Mouse (Mus musculus) C2C12 (cell line): ENCODE results near the gene Zfp524.

ENCODE experiments used
- CTCF ChIP-seq: IDR thresholded peaks from one replicate; pipeline ENCODE4 v1.5.1; 2011; ENCODE audit not compliant: control insufficient read depth, insufficient read depth, insufficient read length
- MAX ChIP-seq: IDR thresholded peaks from one replicate; pipeline ENCODE4 v1.6.1; 2011; ENCODE audit warnings: mild to moderate bottlenecking, control low read depth
- MYOG ChIP-seq: IDR thresholded peaks from one replicate; pipeline ENCODE4 v1.6.1; 2011; ENCODE audit not compliant: control insufficient read depth, insufficient read length; ENCODE audit errors: extremely low read depth
- USF1 ChIP-seq: IDR thresholded peaks from one replicate; pipeline ENCODE4 v1.6.1; 2011; ENCODE audit warnings: low read depth, mild to moderate bottlenecking, control low read depth, moderate library complexity

- TF ChIP-seq CTCF = no peak
- no peak for TF ChIP-seq USF1
- TF ChIP-seq MAX = no peak
- TF ChIP-seq MYOG = no peak
Measured at GRCm38 (mm10) chr7:5031496-5031895, 17.3 kb downstream of the Zfp524 start.
